Mouse (Mus musculus) frontal cortex, adult (tissue): ENCODE data around the gene Fbn1.

Experiments
- ATAC-seq: cut with Nextera tagmentation; 2 replicates; pipeline ENCODE4 v1.9.2; 2017; ENCODE audit warnings: mild to moderate bottlenecking, moderate library complexity, mixed read lengths; ENCODE audit not compliant: low TSS enrichment

Fbn1 gene

GRCm38 (mm10) chr2:125340381-125340780, 167.4 kb downstream of the Fbn1 start:
- no peak for ATAC-seq

- ATAC-seq, result no peak
Measured at GRCm38 (mm10) chr2:125337239-125337638, 170.6 kb downstream of the Fbn1 start.

- ATAC-seq, result no peak
Measured at GRCm38 (mm10) chr2:125335206-125335605, 172.6 kb downstream of the Fbn1 start.

GRCm38 (mm10) chr2:125334163-125334562, 173.6 kb downstream of the Fbn1 start:
- no peak for ATAC-seq

- no peak for ATAC-seq
Measured at GRCm38 (mm10) chr2:125331581-125331980, 176.2 kb downstream of the Fbn1 start.

- ATAC-seq, result no peak
Measured at GRCm38 (mm10) chr2:125330506-125330905, 177.3 kb downstream of the Fbn1 start.

GRCm38 (mm10) chr2:125325125-125325855, 182.5 kb downstream of the Fbn1 start:
- ATAC-seq, result no peak

- no peak for ATAC-seq
Measured at GRCm38 (mm10) chr2:125324455-125324854, 183.3 kb downstream of the Fbn1 start.

GRCm38 (mm10) chr2:125323347-125323746, 184.4 kb downstream of the Fbn1 start:
- no peak for ATAC-seq

GRCm38 (mm10) chr2:125322581-125322980, 185.2 kb downstream of the Fbn1 start:
- no peak for ATAC-seq

GRCm38 (mm10) chr2:125321071-125321470, 186.7 kb downstream of the Fbn1 start:
- ATAC-seq, result no peak

- 0 out of 2 replicates have a peak, but pooled peaks have one; percentile 34 for ATAC-seq
Measured at GRCm38 (mm10) chr2:125319651-125320050, 188.1 kb downstream of the Fbn1 start.

GRCm38 (mm10) chr2:125318371-125319061, 189.3 kb downstream of the Fbn1 start:
- no peak for ATAC-seq

GRCm38 (mm10) chr2:125315203-125315602, 192.6 kb downstream of the Fbn1 start:
- no peak for ATAC-seq

GRCm38 (mm10) chr2:125314169-125314925, 193.4 kb downstream of the Fbn1 start:
- ATAC-seq, result no peak

GRCm38 (mm10) chr2:125309710-125310109, 198.1 kb downstream of the Fbn1 start:
- ATAC-seq, result no peak

GRCm38 (mm10) chr2:125305671-125306070, 202.1 kb downstream of the Fbn1 start:
- peak; percentile 88 for ATAC-seq

- ATAC-seq, result no peak
Measured at GRCm38 (mm10) chr2:125304746-125305145, 203.0 kb downstream of the Fbn1 start.

GRCm38 (mm10) chr2:125303764-125304384, 203.9 kb downstream of the Fbn1 start:
- peak; percentile 50; the same call in 1 of the 2 replicates for ATAC-seq

- ATAC-seq, result no peak
Measured at GRCm38 (mm10) chr2:125302625-125302924, 205.2 kb downstream of the Fbn1 start.

GRCm38 (mm10) chr2:125301877-125302624, 205.7 kb downstream of the Fbn1 start:
- no peak for ATAC-seq
